Mouse (Mus musculus): Measurements from ENCODE around the gene Taf12.
"Not testable (repeated sequence)": the region's sequence is repeated elsewhere in the genome, so short reads cannot be mapped to it uniquely, and the experiment has no call there.

The Taf12 gene

DNA sequence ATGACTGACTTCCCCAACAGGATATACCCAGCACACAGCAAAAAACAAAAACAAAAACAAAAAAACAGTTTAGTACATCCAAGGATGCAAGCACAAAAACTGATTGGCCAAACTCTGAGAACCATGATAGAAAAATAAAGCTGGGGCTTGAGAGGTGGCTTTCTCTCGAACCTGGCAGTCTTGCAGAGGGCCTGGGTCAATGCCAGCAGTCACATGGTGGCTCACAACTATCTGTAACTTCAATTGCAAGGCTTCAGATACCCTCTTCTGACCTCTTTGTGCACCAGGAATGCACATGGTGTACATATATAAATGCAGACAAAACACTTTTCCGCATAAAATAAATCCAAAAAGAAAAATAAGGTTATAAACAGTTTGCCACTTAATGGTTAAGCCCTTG lies 1.0 kb upstream of the Taf12 start:
- DNase-seq, result no peak

- DNase-seq, result no peak
These were observed 1.8 kb downstream of the Taf12 start for GRCm38 (mm10) chr4:132275949-132276348.

DNA sequence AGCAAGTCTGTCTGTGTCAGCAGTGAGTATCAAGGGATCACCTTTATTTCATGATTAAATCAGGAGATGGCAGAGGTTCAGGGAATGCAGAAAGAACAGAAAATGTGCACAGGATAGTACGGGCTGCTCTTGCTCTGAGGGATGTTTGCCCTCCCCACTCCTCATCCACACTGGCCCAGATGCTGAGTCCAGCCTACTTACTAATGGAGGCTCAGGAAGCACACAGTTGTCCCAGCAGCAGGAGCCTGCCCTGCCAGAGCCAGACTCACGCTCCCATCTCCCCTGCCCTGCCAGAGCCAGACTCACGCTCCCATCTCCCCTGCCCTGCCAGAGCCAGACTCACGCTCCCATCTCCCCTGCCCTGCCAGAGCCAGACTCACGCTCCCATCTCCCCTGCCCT lies 14.7 kb downstream of the Taf12 start:
- not testable (repeated sequence) for DNase-seq

DNA sequence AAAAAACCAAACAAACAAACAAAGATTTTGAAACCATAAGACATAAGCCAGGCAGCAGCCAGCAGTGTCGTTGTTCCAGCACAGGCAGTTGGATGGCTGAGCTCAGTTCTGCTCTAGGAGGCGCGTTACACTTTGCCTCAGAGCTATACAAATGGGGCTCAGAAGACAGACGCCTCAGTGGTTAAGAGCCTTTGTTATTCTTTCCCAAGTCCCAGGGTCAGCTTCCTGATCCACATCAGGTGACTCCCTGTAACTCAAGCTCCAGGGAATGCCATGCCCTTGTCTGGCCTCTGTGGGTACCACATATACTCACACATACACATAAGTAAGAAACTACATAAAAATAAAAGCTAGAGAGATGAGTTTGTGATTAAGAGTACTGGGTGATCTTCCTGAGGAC lies 16.9 kb downstream of the Taf12 start:
- no peak for DNase-seq

GRCm38 (mm10) chr4:132291624-132292335 lies 17.6 kb downstream of the Taf12 start:
- no peak for DNase-seq

DNA sequence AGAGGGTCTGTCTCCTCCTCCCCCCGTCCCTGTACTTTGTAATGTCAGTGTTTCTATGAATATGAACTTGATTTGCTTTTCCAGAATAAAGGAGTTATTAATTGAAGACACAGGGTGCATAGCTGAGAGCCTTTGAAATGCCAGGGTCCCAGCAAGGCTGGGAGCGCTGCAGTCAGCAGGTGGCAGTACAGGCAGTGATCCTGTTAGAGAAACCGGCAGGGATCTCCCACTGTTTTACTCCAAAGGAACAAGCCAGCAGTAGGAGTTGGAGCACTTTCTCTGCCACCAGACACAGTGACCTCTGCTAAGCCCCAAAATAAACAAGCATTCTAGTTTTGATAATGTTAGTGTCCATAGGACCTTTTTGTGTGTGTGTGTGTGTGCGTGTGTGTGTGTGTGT lies 18.8 kb downstream of the Taf12 start:
- DNase-seq, result peak; percentile 68

DNA sequence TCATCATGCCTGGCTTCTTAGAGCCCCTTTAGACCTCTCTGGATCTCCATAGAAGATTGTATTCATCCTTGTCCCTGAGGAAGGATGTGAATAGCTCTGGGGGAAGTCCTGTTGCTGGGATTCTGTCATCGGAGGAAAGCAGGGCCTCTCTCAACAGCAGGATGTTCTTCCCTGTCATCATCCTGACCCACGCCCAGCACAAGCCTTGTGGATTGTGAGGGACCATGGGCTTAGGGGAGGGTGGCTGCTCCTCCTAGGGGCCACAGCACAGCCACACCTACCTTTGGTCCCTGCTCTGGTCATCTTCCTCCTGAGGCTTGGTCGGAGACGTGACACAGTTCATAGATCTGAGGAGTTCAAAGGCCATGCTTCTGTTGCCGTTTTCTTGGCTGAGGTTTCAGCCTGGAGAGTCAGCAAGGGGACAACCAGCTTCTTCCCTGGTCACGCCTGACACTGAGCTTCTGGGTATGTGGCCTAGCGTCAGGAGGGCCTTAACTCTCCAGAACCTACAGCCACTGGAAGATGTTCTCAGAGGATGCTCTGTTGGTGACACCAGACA lies 19.6 kb downstream of the Taf12 start:
- DNase-seq, result no peak

DNA sequence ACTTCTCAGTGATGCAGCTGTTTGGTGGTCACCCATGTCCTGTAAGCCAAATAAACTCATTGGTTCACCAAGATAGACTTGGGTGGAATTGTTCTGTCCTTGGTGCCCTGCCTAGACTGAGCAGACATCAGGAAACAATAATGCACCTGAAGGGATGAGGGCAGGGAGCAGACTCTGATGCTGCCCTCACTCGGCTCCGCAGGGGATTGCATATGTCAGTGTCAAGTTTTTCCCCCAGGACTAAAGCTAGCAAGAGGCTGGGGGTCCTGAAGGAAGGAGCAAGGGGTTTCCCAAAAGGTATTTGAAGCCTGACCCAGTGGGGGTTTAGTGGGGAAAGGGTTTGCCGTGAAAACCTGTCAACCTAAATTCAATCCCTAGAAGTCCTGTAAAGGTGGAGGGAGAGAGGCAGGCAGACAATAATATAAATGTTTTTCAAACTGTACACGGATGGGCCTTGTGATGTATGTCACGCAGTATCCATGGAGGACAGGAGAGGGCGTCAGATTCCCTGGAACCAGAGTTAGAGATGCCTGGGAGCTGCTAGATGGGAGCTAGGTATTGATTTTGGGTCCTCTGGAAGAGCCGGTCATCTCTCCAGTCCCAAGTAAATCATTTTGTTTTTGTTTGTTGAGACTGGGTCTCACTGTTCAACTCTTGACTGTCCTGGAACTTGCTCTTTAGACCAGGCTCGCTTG lies 21.7 kb downstream of the Taf12 start:
- no peak for DNase-seq

DNA sequence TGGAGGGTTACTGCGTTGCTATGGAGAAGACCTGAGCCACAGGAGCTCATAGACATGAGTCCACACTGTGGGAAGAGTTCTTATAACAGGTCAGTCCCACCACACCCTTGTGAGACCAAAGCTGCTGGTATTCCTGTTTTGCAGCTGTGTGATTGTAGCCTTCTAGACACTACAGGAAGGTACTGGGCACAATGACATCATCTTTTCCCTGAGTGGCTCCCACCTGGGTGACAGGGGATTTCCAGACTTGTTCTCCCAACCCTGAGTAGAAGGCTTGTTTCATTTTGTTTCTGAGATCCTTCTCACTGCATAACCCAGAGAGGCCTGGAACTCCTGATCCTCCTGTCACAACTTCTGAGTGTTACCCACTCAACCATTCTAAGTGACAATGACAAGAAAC lies 25.7 kb downstream of the Taf12 start:
- no peak for DNase-seq

DNA sequence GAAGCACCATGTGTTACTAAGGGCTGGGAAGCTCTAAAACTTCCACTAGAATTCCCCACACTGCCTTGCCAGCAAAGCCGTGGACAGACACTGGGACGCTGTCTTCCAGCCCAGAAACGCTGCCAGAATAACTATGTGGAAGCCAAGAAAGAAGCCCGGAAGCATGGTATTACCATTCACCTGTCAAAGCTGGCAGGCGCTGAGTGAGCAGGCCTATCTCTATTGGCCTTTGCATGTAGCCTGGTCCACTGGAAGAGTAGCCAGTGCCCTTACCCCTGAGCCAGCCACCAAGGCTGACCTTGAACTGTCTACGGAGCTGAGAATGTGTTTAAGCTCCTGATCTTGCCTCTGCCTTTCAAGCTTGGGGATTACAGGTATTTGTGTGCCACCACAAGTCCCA lies 27.3 kb downstream of the Taf12 start:
- DNase-seq, result no peak

- DNase-seq, result no peak
These were observed 28.1 kb downstream of the Taf12 start for GRCm38 (mm10) chr4:132301965-132302938.

DNA sequence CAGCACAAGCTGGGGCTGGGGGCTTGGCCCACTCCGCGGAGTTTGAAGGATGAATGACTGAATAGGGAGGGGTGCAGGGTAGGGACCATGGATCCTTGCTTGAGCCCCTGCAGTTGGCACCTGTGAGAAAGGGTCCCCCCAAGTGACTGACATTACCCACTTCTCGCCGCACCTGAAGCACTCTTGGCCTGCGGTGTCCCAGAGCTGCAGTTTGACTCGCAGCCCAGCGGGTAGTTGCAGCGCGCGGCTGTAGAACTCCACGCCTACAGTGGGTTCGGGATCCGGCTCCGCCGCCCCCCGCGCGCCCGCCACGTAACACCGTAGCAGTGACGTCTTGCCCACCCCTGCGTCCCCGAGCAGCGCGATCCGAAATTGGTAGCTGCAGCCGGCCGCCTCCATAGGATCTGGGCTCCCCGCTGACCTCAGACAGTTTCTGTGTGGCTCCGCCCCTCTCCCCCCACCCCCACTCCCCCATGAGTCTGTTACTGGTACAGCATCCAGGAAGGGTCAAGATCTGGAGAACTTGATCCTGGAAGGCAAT lies 28.8 kb downstream of the Taf12 start, which contains the start of gene Rab42:
Gene Rab42, minus strand, starts transcription at position 447 of the 541 bp plus-strand sequence.
- DNase-seq, result peak; percentile 43

- not testable (repeated sequence) for DNase-seq
These were observed 29.3 kb downstream of the Taf12 start for GRCm38 (mm10) chr4:132303484-132303883.

DNA sequence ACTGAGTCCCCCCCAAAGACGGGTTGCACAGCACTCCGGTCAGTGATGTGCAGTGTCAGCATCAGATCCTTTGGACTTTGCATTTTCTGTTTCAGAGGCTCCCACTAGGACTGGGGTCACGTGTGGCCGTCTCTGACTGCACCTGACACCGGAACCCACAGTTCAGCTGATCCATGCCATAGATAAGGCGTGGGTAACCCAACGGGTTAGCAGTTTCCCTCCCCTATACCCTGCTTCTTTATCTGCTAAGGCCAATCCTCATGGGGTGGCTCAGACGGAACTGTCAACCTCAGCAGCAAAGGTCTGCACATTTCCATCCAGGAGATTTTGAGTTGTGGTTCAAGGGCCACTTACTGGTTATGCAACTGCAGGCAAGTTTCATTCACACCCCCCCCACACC lies 31.1 kb downstream of the Taf12 start:
- no peak for DNase-seq

- DNase-seq, result no peak
These were observed 31.8 kb downstream of the Taf12 start for GRCm38 (mm10) chr4:132306004-132306403.

DNA sequence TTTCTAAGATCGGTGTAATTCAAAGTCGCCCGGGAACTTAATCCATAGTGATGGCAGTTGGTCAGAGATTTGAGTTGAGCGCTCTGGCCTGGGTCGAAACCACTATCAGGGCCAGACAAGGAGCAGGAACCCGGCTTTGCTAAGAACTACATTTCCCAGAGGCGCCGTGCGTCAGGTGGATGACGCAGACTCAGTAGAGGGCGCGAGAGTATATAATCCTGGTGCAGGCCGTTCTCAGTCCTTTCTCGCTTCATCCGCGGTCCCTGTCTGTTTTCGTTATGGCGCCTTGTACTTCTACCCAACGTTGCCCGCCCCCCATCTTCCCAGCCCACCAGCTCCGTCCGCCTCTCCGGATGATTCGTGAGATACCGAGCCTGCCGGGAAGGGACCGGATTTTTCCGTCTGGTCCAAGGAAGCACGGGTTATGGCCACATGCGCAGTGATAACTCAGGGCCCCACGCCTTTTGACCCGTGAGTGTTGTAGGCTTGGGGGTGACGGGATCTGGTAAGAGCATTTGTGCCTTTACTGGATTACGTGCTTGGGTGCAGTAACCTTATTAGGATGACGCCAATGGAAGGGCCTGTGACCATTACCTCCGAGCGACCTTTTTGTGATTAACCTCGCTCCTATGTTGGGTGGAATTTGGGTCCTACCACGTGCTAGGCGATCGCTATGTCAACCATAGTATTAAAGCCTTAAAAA lies 34.4 kb downstream of the Taf12 start:
- DNase-seq, result peak; percentile 88

DNA sequence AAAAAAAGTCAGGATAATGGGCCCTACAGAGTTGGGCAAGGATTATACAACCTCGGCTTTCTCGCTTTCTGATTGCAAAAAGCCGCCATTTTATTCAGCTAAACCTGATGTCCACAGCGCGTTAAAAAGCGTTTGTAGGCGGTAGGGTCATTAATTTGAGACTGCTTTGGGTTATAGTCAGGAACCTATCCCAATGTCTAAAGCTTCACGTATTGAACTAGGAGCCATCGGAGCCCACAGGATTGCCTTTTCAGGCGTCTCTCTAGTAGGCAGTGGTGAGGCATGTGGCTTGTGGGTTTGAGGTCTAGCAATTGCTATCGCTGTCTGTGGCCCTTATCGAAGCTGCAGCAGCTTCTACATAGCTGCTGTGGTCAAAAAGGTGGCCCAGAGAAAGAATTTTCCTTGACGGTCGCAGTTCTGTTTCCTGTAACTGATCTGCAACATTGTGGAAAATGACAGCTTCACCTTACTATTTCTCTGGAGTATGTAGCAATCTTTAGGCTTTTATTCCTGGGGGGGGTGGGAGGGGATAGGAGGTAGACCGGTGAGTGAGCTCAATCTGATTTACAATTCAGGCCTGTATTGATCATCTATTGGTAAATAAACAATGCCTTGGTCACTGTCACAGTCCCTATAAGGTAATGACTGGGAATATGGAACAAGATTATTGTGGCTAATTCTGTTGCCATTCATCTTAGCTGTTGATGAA lies 35.1 kb downstream of the Taf12 start:
- no peak for DNase-seq

- DNase-seq, result peak; percentile 67
These were observed 35.8 kb downstream of the Taf12 start for GRCm38 (mm10) chr4:132309849-132310472.

GRCm38 (mm10) chr4:132311209-132311608 lies 37.0 kb downstream of the Taf12 start:
- no peak for DNase-seq

DNA sequence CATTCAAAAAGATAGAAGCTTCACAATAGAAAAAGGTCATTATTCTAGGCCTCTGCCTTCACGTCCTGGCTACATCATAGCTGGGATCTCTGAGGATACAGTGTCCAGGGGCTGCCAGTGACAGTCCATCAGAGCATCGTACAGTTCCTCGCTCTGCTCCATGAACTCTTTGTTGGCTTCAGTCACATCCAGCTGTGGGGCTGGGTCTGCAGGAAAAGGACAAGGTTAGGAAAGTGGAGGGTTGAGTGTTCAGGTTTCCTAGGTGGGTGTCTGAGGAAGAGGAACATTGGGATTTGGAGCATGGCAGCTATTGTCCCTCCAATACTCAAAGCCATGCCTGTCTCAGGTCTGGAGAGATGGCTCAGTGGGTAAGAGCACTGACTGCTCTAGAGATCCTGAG lies 37.6 kb downstream of the Taf12 start:
- DNase-seq, result no peak

GRCm38 (mm10) chr4:132312627-132313026 lies 38.5 kb downstream of the Taf12 start:
- no peak for DNase-seq

All from lung, postnatal 14 days (tissue).